Mouse (Mus musculus): ENCODE data around the gene Olfr544.

Gene Olfr544

DNA sequence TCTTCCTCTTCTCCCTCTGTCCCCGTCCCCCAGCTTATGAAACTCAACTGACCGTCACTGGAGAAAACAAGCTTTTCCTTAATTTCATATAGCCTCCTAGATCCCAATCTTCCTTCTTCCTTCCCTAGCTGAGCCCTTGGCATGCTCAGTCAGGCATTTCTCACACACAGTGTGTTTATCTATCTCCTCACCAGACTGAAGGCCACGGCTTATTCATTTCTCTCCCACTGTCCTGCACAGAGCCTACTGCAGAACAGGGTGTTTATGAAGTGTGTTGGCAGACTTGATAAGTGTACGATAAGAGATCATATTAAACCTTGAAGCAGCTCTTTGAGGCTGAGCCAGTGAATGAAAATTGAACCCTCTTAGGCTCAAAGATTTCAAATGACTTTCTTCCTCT, 7.3 kb downstream of the Olfr544 start:
- ChIA-PET CTCF (no interaction called here), POLR2A (interaction anchor here in 1 of 4 experiments (1.7 kb wide), 1 partner anchor 13 kb away, joined by 4 read pairs; no protein-coding TSS in a partner anchor)

DNA sequence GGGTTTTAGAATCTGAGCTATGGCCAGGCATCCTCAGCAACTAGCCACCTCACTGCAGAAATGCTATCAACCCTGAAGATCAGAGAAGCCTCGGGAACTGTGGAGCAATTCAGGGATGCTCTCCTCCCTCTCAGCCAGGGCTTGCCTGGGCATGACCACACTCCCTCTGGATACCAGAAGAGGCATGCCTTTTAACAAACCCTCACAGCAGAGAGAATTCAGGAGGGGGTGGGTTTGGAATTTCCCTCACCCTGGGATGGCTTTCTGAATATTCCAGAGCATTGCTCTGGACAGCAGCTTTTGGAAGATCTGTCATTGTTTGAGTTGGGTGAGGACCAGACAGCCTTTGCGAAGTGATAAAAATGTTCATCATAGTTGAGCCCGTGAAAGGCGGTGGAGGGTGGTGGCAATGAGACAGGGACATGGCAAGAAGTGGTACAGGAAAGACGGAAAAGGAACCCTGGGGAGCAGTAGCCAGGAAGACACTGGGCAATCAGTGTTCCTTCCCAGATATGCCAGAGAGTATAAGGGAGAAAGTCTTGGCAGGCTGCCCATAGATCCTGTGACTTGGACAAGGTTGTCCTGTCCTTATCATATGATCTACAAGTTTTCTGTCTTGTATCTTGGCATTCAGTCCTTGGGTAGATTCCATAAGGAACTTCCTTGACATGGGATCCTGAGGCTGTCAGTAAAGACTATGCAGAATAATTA, 8.6 kb downstream of the Olfr544 start:
- ChIA-PET CTCF (interaction anchor here in 1 of 4 experiments (0.6 kb wide), 1 partner anchor 330 kb away, joined by 3 read pairs; no protein-coding TSS in a partner anchor), POLR2A (interaction anchor here in 3 of 4 experiments (0.6 to 1.9 kb wide), 12 partner anchors 9 to 1778 kb away, joined by 3 to 11 read pairs (median 3); no protein-coding TSS in a partner anchor)

DNA sequence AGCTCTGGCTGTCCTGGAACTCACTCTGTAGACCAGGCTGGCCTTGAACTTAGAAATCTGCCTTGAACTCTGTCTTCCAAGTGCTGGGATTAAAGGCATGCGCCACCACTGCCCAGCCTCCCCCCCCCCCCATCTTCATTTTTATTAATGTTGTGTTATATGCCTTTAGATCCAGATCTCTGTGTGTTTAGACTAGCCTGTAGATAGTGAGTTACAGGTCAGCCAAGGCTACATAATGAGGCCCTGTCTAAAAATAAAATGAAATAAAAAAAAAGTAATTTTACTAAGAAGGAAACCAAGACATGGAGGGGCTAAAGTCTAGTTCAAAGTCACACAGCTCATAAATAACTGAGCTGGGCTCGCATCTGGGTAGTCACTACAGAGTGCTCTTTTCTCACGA, 9.2 kb downstream of the Olfr544 start:
- CTCF ChIA-PET, result interaction anchor here in 3 of 4 experiments (0.6 to 2.5 kb wide), 3 partner anchors 11 to 330 kb away, joined by 3 to 6 read pairs (median 3); no protein-coding TSS in a partner anchor
- POLR2A ChIA-PET, result interaction anchor here in 3 of 4 experiments (0.6 to 1.9 kb wide), 18 partner anchors 9 to 1778 kb away, joined by 3 to 11 read pairs (median 3); partner anchors contain the start of genes Nup98 (in 1 of the 3) and Pgap2 (in 1 of the 3)

DNA sequence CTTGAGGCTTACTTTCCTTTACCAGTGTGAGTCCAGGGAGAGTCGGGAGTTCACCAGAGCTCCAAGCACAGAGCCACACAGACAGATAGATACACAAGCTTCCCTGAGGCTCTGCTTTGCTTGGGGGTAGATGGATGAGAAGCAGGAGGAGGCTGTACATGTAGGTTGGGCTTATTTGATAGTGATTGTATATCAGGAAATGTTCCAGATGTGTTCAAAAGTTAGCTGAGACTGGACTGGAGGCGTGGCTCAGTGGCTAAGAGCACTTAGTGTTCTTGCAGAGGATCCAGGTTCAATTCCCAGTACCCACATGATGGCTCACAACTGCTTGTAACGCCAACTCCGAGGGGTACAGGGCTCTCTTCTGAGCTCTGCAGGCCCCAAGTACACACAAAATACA, 9.7 kb downstream of the Olfr544 start:
- POLR2A ChIA-PET, result interaction anchor here in 3 of 4 experiments (0.6 to 1.9 kb wide), 17 partner anchors 8 to 1779 kb away, joined by 3 to 11 read pairs (median 4); partner anchors contain the start of genes Nup98 (in 1 of the 3) and Pgap2 (in 1 of the 3)
- CTCF ChIA-PET, result interaction anchor here in 3 of 4 experiments (0.7 to 2.5 kb wide), 5 partner anchors 10 to 232 kb away, joined by 3 to 6 read pairs (median 3); no protein-coding TSS in a partner anchor

DNA sequence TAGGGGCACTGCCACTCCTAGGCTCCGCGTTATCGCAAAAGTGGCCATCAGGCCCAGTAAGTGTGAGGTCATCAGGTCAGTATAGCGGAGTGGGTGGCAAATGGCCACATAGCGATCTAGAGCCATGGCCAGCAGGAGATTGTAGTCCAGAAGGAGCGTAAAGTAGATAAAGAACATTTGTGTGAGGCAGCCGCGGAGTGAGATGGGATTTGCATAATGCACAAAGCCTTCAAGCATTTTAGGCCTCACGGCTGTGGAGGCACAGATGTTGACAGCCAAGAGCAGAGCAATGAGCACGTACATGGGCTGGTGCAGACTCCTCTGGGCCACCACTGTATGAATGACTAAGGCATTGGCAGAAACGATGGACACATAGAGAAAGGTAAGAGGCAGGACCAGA, 10.7 kb downstream of the Olfr544 start:
- CTCF ChIA-PET, result interaction anchor here (0.6 to 2.5 kb wide), 15 partner anchors 9 to 333 kb away, joined by 3 to 12 read pairs (median 3); partner anchors contain the start of genes Rrm1 (in 1 of the 4) and Stim1 (in 1 of the 4)

DNA sequence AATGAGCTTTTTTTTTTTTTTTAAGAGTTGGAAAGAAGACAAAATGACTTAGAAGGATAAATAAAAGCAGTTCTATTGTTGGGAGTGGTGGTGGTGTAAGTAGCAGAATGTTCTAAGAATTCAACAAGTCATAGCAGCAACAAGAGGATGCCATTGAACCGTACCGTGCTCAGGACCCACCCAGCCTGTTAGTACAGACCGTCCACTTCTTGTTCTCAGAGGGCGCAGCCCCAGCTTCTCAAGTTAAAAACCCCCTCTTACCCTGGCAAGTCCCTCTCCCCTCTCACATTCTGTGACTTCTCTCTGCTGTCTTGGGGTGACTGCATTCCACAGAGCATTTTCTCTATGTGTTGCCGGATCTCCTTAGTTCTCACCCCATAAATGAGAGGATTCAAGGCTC, 11.5 kb downstream of the Olfr544 start:
- POLR2A ChIA-PET, result interaction anchor here in 1 of 4 experiments (2.0 kb wide), 1 partner anchor 35 kb away, joined by 4 read pairs; the partner anchor contains the start of gene Rrm1
- CTCF ChIA-PET, result interaction anchor here in 2 of 4 experiments (0.6 to 2.5 kb wide), 7 partner anchors 8 to 209 kb away, joined by 3 to 12 read pairs (median 3); partner anchors contain the start of gene Stim1 (in 1 of the 2)

More for the DNA sequence above, 10.7 kb downstream of the Olfr544 start:
- POLR2A ChIA-PET, result interaction anchor here in 2 of 4 experiments (0.9 to 2.0 kb wide), 7 partner anchors 19 to 267 kb away, joined by 3 to 9 read pairs (median 5); partner anchors contain the start of genes Nup98 (in 1 of the 2), Pgap2 (in 1 of the 2), Rrm1 (in 1 of the 2) and Stim1 (in 1 of the 2)

DNA sequence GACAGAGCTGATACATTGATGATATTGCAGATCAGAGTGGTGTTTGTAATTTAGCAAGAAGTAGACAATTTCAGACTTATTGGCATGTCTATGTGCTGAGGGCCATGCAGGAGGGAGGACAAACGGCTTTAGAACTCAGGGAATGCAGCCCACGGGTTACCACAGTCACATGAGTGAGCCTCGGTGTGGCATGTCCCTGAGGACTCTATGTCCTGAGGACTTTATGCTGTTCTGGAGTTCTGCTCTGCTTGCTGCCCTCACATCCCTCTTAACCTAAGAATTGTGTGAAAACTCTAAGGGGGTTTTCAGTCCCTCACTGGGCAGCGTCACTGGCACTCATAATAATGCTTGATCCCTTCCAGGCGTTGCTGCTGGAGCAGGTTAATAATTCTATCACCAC, 15.4 kb downstream of the Olfr544 start:
- POLR2A ChIA-PET, result interaction anchor here in 2 of 4 experiments (0.6 to 2.0 kb wide), 5 partner anchors 14 to 189 kb away, joined by 3 to 6 read pairs (median 4); partner anchors contain the start of gene Rrm1 (in 1 of the 2)

DNA sequence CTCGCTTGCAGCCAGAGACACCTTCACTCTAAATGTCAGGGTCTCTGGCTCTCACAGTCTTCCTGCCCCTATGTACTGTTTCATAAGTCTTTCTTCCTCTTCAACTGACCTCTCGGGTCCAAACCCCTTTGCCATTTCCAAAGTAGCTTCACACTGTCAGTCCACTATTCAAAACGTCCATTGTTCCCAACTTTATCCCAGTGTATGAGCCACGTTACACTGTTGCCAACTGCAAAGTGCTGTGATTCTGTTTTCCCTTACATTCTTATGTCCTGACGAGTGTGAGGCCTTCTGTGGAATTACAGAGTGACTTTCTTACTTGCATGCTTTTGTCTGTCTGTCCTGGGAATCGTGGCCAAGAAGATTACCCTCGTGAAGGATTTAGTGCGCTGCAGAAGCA, 20.5 kb downstream of the Olfr544 start:
- POLR2A ChIA-PET, result interaction anchor here in 2 of 4 experiments (1.1 to 3.6 kb wide), 6 partner anchors 9 to 13 kb away, joined by 3 to 17 read pairs (median 8); partner anchors contain the start of gene Olfr543 (in 1 of the 2)
- CTCF ChIA-PET, result interaction anchor here in 1 of 4 experiments (1.2 kb wide), 1 partner anchor 10 kb away, joined by 6 read pairs; no protein-coding TSS in a partner anchor

More for the DNA sequence above, 15.4 kb downstream of the Olfr544 start:
- CTCF ChIA-PET, result interaction anchor here in 1 of 4 experiments (0.7 kb wide), 1 partner anchor 48 kb away, joined by 6 read pairs; no protein-coding TSS in a partner anchor

DNA sequence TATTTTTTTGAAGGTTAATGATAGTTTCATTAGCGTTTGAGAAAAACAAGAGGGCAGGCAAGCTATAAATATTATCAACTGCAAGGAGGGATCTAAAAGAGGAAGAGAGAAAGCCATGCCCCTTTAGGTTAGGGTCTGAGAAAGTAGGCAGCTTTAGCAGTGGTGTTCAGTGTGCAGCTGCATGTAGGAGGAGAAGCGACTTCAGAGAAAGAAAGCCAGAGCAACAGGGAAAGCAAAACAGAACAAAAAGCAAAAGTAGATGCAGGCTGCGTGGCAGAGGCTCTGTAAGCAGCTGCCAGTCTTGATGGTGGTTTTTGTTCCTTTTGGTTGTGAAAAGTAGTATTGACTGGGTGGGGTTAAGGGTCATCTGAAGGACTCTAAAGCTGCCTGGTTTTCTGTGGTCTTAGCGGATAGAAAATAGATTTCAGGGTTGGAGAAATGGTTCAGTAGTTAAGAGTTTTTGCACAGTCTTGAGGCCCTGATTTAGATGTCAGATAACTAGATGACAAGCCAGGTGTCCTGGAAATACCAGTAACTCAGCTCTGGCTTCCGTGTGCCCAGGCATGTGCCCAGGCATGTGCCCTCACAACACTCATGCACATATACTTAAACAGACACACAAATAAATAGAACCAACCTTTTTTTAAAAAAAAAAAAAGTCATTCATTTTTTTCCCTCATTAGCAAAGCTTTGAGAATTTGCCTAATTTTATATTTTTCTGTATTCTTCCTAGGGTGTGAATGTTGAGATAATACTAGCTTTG, 29.3 kb downstream of the Olfr544 start:
- CTCF ChIA-PET, result interaction anchor here in 2 of 4 experiments (0.6 to 2.7 kb wide), 4 partner anchors 19 to 625 kb away, joined by 3 to 12 read pairs (median 3); no protein-coding TSS in a partner anchor
- POLR2A ChIA-PET, result interaction anchor here (0.6 to 4.6 kb wide), 25 partner anchors 9 to 883 kb away, joined by 3 to 31 read pairs (median 4); partner anchors contain the start of genes Rrm1 (in 2 of the 4) and Stim1 (in 1 of the 4)

DNA sequence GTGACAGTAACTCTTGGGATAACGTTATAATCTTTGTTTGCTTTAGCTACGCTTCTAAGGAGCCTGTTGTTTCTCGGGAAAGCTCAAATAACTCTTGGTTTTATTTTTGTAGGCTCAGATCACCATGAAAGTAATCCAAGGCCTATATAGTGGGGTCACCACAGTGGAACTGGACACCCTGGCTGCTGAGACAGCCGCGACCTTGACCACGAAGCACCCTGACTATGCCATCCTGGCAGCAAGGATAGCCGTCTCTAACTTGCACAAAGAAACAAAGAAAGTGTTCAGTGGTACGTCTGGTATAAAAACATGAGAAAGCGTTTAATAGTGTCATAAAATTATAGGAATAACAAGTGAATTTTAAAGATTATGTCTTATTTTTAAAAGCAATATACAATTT, 41.7 kb downstream of the Olfr544 start:
- POLR2A ChIA-PET, result interaction anchor here in 1 of 4 experiments (1.2 to 5.7 kb wide), 2 partner anchors 11 to 22 kb away, joined by 3 to 31 read pairs; no protein-coding TSS in a partner anchor

DNA sequence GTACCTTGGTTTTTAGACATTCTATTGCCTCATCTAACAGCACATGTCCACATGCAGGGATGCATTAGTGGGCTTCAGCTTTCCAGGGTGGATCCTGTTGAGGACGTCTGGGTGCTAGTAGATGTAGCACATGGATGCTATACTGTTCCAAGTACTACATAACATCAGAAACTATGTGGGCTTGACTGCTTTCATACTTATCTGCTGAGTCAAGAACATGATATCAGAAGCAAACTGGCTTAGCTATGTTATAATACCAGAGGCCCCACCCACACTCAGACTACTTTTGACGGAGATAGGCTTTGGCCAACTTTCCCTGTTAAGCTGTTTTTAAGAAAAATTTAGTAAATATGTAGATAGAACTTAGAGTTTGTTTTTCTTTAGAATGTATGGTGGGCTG, 43.8 kb downstream of the Olfr544 start:
- POLR2A ChIA-PET, result interaction anchor here in 2 of 4 experiments (0.9 to 5.7 kb wide), 6 partner anchors 12 to 234 kb away, joined by 3 to 31 read pairs (median 4); no protein-coding TSS in a partner anchor
- CTCF ChIA-PET, result interaction anchor here in 1 of 4 experiments (0.6 kb wide), 1 partner anchor 234 kb away, joined by 3 read pairs; no protein-coding TSS in a partner anchor

More for the DNA sequence above, 41.7 kb downstream of the Olfr544 start:
- CTCF ChIA-PET, result no interaction called here

DNA sequence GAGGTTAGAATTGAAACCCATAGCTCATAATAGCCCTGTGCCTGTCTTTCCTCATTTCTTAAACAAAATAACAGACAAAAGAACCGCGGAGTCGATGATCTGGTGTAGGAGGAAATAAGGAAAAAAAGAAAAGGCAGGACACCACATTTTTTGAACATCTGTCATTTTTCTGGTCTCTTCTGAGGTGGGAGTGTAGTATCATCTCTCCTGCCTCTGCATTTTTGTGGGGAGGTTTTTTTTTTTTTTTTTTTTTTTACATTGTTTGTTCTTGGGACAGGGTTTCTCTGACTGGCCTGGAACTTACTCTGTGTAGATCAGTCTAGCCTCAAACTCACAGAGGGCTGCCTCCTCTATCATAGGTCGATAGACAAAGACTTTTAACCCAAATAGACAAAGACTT, 45.7 kb downstream of the Olfr544 start:
- ChIA-PET POLR2A (interaction anchor here (0.6 to 2.0 kb wide), 25 partner anchors 9 to 776 kb away, joined by 3 to 8 read pairs (median 4); partner anchors contain the start of genes Nup98 (in 1 of the 4) and Pgap2 (in 1 of the 4)), CTCF (interaction anchor here in 1 of 4 experiments (0.8 kb wide), 1 partner anchor 443 kb away, joined by 9 read pairs; no protein-coding TSS in a partner anchor)

DNA sequence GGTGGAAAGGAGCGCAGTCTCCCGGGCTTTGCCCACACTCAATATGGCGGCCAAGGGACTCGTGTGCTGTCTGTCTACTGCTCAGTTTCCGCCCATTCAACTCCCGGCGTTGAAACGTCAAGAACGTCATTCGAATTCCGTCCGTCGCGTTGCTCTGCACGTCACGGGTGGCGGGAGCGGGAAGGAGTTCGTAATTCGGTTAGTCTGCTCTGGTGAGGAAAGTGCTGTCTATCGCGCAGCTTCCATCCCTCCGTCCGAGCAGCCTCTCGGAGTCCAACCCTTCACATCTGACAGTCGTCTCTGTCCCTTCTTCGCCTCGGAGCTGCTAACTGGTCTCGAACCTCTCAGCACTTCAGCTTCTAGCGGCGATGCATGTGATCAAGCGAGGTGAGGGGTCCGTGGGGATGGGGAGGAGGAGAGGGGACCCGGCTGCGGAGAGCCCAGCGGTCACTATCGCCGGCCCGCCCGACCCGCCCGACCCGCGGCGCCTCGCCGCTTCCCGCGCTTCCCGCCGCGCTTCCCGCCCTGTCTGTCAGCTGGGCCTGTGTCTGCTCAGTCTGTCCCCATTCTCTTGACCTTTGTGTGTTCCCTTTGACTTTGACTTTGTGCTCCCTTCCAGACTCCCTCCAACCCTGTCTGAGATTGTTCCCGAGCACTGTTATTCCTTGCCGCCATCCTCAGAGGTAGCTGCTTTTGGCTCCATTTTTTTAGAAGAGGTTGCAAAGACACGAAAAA, 46.3 kb downstream of the Olfr544 start, which contains the start of gene Rrm1:
Gene Rrm1 (plus strand): TSS at position 39 of the 735 bp plus-strand sequence.
- ChIA-PET CTCF (interaction anchor here in 2 of 4 experiments (0.8 kb wide), 2 partner anchors 36 to 443 kb away, joined by 3 to 9 read pairs; no protein-coding TSS in a partner anchor), POLR2A (interaction anchor here (0.6 to 2.0 kb wide), 25 partner anchors 13 to 775 kb away, joined by 3 to 8 read pairs (median 4); partner anchors contain the start of genes Nup98 (in 1 of the 4) and Pgap2 (in 1 of the 4))

DNA sequence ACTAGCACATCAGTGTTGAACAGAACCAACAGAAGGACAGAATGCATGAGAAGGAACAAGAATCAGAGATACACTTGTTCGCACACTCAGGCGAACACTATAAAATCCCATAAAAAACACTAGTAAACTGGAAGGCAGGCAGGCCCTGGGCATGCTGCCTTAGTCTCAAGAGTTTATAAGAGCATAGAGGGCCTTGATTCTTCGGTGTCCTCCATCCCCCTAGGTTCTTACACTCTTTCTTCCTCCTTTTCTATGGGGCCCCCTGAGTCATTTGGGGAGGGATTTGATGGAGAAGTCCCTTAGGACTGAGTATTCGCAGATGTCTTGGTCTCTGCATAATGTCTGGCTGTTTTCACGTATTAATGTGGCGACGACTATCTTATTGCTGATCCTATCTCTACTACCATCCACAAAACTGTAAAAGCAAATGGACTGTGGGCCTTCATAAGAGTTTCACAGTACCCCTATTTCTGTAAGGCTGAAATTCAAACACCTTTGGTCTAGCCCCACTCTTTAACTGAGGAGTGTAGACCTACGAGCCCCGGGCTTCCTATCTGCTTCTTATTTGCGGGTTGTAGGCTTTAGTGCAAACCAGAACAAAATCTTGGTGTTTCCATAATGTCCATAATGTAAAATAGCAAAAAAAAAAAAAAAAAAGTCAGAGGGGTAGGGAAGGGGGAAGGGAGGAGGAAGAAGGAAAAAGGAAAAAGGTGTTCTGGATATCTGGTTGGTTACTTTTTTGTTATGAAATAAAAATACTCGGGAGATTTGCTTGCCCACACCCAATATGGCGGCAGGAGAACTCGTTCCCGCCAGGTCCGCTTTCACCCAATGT, 47.1 kb downstream of the Olfr544 start:
- POLR2A ChIA-PET, result interaction anchor here in 2 of 4 experiments (0.7 to 2.0 kb wide), 13 partner anchors 14 to 230 kb away, joined by 3 to 8 read pairs (median 4); no protein-coding TSS in a partner anchor
- CTCF ChIA-PET, result interaction anchor here in 1 of 4 experiments (0.8 kb wide), 1 partner anchor 36 kb away, joined by 3 read pairs; no protein-coding TSS in a partner anchor

DNA sequence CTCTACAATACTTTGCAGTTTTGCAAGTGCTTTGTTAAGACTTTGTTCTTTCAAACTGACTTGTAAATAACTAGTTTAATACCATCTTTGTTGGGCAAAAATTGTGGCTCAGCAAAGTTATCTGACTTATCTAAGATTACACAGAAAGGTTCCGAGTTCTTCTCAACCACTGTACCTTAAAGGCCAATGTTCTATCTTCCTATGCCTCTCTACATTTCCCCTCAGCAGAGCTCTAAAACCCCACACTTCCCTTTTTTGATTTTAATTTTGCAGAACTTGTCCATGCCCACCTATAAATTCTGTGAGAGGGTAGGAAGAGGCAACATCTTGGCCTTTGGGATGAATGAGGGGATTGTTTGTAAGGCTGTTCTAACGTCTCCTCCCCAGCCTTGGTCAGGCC, 53.8 kb downstream of the Olfr544 start:
- ChIA-PET CTCF (no interaction called here), POLR2A (interaction anchor here in 1 of 4 experiments (1.2 kb wide), 1 partner anchor 185 kb away, joined by 3 read pairs; no protein-coding TSS in a partner anchor)
